Mouse (Mus musculus) kidney, adult 8-10 months (tissue): ENCODE results near the gene Zfp280d.
A peak's percentile ranks its signal among the peaks of the same experiment; 100 is the strongest.

Experiments used
- DNase-seq, 2 experiments: peaks; one replicate each; pipeline ENCODE4 v3.0.0; 2022

Gene Zfp280d

DNA sequence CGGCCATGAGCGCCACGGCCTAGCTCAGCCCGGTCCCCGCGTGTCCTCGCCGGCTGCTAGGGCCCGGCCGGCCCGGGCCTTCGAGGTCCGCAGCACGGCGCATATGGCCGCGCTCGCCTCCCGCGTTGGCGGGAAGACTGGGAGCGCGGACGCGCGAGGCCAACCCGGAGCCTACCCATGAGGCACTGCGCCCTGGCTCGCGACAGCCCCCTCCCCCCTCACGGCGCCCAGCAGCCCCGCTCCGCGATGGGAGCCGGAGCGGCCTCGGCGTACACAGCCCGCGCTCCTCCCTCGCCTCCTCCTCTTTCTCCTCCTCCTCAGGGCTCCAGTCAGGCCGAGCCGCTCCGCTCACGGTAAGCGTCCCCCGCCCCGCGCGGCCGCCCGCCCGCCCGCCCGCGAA is at the start of gene Zfp280d:
Gene Zfp280d (plus strand): TSS at position 184 of the 400 bp plus-strand sequence.
- DNase-seq: peak; percentile 90 to 93

DNA sequence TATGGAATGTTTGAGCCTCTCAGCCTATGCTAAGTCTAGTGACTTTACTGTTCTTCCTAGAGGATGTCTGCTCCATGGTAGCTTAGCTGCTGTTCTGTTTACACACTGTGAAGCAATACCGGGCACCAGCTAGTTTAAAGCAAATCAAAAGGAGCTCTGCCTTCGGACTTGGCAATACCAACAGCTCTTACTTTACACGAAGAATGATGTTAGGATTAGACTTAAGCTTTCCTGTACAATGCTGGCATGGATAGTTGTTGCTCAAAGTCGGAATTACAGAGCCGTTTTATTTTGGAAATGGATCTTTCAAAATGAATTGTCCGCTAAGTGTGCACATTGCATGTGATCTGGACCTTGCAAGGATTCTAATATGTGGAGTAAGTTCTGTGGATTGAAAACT is 48.1 kb upstream of the Zfp280d start:
- DNase-seq: no peak

DNA sequence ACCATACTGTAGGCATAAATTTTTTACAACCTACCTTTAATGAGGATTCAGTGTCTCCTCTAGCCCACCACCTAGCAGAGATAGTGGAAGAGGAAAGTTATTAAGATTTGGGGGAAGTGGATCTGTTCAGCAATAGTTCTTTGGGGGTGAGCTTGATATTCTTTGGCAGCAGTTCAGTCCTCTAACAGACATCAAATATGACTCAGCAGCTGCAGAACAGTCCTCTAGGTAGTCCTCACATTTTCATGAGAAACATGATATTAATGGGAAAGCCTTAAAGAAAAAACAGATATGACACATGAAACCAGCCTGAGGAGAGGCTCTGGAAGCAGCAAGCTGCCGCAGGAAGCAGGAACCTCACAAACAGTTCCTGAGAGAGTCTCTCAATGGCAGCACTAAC is 22.0 kb upstream of the Zfp280d start:
- DNase-seq: no peak

DNA sequence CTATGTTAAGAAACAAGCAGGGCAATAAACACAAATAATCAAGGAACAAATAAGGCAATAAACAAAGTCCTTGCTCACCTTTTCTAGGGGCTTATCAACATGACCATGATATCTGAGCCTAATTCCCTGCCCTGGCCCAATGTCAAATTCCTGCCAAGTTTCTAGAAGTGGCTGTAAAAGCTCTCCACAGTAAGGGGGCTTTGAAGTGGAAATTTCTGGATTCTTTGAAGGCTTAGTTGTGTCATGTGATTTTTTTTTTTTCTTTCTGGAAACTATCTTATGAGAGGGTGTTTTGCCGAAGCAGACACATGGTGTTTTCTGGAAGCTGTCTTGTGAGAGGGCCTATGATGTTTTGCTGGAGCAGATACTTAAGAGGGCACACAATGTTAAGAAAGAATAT is 19.4 kb upstream of the Zfp280d start:
- DNase-seq: no peak

DNA sequence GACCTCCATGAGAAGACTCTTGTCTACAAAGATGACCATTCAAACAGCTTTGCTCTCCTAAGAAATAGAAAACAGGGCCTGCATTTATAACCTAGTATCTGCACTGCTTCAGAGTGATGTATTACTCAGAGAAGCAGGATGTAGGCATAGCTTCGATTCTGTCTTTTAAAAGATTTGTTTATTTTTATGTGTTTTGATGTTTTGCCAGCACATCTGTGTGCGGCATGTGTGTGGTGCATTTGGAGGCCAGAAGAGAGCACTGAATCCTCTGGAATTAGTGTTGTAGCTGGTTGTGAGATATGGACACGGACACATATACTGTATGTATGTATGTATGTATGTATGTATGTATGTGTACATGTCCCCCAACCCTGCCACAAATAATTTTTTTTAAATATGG is 18.0 kb upstream of the Zfp280d start:
- no peak for DNase-seq

DNA sequence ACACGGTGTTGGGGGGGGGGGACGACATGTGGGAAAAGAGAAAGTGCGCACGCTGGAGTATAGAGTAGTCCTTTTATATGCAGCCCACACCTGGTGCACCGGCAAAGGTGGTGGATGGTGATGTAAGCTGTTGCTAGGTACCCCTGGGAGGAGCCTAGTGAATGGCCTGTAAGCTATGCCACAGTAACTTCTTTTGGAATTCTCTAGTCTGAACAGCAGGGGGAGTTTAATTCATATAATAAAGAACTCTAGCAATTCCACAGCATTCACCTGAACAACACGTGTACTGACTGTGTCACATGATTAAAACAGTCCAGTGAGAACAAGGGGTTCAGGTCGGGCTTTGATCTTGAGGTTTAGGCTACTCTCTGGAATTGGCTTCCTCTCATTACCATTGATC is 14.3 kb upstream of the Zfp280d start:
- DNase-seq: peak; percentile 37 to 58

DNA sequence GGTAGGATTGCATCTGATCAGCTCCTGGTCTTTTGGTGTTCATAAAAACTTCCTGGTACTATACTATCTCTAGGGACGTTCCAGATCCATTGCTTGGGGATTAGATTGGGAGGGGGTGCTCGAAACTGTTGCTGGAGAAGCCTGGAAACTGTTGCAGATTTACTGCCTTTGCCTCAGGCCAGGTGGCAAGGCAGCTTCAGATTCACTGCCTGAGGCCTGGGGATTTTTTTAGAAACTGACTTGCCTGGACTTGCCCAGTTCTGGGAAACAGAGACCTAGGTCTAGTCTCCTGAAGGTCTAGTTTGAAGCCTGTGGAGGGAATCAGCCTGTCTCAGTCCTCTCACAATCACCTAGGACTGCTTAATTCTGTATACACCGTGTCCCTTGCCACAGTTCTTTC is 9.8 kb upstream of the Zfp280d start:
- DNase-seq: no peak

DNA sequence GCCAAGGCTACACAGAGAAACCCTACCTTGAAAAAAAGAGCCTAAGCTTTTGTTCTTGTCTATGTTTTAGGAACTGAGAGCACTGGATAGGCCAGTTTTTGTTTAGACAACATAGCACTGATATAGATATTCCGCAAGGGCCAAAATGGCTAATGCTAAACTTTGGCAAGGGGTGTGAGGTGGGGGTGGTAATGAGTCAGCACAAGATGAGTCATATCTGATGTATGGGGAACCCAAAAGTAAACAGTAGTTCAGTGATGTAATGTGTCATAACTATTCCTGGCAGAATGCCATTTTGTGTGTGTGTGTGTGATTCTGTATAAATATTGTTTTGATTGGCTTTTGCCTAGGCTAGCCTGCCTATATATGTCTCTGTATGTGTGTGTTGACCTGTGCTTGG is 4.5 kb upstream of the Zfp280d start:
- no peak for DNase-seq

DNA sequence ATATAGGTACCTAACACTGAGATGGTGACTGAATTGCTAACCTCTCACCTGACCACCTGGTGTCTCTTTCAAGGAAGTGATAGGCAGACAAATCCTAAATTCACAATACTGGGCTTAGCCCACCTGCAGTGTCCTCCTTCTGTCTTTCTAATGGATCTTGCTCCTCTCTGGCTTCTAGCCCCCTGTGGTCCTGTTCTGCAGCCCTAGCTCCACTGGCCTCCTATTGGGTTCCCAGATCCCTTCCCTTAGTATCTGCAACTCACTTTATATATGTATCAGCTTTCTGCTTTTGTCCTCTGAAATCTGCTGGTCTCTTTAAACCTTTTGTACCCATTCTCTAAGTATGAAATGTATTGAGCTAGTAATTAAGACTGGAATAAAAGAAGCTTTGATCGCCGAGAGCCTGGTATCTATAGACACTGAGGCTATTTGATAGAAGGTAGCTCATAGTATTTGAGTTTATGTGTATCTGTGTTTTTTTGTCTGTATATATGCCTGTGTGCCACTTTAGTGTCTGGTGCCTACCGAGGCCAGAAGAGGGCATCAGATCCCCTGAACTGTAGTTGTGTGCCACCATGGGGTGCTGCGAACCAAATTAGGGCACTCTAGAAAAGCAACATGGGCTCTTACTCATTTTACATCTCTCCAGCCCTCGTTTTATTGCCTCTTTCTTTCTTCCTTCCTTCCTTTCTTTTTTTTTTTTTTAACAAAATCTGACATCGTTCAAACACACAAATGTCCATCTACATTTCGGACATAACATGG is 832 bp upstream of the Zfp280d start:
- no peak for DNase-seq

DNA sequence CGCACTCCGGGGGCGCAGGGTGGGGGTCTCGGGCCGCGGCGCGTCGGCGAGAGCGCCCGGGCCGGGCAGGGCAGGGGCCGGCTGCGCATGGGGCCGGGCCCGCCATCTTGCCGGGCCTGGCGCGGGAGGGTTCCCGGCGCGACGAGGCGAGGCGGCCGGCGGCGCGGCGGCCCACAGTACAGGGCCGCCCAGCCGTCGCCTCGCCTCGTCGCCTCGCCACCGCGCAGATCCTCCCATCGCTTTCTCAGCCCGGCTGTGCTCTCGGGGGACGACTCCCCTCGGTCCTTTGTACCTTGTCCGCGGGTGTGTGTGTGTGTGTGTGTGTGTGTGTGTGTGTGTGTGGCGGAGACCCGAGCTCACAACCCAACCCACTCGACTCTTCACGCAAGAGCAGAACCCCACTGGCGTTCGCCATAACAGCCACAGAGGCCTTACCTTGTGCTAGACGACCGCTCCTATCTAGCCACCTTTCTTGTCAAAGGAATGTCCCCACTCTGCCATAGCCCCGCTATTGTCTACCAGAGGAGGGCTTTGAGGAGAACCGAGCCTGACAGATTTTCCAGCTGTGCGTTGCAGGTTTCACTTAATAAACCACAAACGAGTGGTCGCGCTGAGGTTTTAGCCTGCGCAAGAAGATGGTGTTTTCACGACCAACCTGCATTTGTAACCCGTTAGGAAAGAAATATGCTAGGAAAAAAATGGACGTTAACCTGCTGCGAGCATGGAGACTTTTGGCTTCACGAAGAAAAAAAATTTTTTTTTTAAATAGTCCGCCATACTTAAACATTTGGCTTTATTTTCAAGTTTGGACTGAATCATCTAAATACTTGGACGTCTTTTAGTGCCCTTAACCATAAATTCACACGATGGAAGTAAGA is 680 bp downstream of the Zfp280d start:
- peak; percentile 23 to 41 for DNase-seq

DNA sequence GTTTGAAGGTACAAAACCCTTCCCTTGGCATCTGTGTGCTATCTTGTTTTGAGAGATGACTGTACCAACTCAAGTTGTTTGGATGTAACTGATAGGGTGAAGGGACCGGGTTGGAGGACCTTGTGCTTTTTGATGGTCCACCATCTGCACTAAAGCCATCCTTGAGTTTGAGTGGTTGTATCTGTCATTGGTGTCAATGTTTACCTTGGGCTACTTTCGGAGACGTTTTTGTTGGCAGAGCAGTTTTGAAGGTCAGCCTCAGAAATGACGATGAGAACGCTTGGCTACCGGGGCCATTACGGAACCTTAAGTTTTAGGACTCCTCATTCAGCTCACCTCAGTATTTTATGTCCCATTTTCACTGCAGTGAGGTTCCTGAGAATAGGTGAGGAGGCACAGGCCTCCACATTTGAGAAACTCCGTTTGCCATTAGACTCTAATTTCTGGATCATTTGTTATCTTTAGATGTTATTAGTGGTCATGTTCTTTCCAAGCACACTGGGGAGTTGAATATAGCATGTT is 1.4 kb downstream of the Zfp280d start:
- DNase-seq: peak in 1 of 2 experiments; percentile 17

DNA sequence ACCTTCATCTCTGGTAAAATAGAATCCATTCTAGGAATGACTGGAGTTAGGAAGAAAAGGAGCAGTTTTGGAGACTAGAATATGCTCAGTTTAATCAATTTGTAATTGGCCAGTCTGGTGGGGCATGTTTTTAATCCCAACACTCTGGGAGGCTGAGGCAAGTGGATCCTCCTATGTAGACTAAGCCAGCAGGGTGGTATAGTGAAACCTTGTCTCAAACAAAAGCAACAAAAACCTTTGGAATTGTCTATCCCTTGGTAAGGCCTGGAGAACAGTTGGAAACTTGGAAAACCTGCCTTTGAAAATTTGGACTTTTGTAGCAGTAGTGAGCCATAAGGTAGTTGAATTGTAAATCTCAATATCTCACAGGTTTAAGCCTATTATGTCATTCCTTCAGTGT is 2.3 kb downstream of the Zfp280d start:
- no peak for DNase-seq

DNA sequence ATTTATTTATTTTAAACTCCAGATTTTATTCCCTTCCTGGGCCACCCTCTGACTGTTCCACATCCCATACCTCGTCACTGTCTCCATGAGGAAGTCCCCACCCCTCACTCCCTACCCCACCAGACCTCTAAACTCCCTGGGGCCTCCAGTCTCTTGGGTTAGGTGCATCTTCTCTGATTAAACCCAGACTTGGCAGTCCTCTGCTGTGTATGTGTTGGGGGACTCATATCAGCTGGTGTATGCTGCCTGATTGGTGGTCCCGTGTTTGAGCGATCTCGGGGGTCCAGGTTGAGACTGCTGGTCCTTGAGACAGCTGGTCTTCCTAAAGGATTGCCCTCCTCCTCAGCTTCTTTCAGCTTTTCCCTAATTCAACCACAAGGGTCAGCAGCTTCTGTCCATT is 5.3 kb downstream of the Zfp280d start:
- no peak for DNase-seq

DNA sequence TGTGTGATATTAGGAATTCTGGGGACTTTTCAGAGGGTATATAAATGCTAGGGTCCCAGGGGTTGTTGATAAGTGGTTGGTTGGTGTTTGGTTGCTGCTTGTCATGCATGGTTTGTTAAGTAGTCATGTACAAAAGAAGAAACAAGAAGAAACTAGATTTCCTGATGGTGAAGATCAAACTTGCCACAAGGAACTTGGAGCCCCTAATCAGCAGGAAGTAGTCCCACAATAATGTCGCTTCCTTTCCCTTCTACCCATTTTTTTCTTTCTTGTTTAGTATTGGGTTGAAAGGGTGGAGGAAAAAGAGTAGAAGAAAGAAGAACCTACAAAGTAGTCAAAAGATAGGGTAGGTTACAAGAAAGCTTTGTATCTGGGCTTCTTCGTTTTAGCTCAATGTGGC is 13.0 kb downstream of the Zfp280d start:
- DNase-seq: no peak

DNA sequence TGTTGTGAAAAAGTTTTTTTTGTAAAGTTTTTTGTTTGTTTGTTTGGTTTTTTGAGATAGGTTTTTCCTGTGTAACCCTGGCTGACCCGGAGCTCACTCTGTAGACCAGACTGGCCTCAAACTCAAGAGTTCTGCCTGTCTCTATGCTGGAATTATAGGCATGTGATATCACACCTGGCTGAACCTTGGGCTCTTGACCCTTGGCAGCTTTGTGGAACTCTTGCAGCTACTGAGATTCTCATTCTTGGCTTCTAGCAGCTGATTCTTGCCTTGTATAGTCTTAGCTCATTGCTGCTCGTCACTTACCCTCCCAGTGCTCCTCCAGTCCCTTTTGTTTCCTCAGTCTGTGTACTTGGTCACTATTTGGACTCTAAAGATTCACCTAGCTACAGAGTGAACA is 13.6 kb downstream of the Zfp280d start:
- DNase-seq: peak; percentile 72 to 76

DNA sequence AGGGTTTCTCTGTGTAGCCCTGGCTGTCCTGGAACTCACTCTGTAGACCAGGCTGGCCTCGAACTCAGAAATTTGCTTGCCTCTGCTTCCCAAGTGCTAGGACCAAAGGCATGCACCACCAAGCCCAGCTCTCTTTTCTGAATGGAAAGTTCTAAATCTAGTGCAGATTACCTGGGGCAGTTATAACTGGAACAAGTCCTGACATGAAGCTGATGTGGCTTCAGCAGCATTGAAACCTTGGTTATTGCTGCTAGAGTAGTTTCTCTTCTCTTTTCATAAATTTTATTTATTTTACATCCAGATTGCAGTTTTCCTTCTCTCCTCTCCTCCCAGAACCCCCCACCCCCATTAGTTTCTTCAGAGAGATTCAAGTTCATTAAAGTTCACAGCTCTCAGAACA is 14.4 kb downstream of the Zfp280d start:
- no peak for DNase-seq

DNA sequence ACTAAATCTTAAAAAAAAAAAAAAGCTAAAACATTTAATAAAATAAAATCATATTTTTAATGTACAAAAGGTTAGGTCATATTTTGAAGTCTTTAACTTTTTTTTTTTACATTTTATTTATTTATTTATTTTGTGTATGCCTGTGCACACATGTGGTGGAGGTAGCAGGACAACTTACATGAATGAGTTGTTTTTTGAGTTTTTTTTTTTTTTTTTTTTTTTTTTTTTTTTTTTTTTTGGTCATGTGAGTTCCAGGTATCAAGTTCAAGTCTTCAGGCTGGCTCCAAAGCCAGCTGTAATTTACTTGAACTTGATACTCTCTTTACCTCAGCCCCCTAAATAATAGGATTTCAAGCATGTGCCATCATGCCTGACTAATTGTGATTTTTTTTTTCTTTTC is 19.4 kb downstream of the Zfp280d start:
- DNase-seq: no peak

DNA sequence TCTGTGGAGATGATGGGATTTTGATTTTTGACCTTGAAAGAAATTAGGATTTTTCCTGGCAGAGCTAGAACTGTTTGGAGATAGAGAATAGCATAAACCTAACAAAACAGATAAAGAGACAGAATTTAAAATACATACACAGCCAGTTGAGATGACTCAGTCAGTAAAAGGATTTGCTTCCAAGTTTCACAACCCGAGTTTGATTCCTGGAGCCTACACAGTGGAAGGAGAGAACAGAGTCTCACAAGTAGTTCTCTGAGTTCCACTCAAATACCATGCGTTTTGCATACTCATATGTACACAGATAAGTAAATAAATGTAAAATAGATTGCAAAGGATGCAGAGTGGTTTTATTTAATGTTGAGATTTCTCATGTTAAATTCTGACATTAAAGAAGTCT is 35.1 kb downstream of the Zfp280d start:
- no peak for DNase-seq

DNA sequence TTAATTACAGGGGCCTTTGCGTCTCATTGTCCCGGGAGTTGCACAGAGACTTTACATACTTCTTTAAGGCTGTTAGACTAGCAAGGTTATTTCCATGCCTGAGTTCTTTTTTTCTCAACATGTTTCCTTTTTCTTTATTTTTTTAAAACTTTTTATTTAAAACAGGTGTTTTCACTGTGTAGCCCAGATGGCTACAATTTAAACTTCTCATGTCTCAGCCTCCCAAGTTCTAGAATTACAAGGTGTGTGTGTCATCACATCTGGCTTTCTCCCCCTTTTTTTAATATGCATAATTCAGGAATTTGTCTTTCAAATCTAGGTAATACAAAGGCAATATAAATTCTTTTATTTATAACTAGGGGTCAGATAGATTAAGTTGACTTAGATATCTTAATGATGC is 58.6 kb downstream of the Zfp280d start:
- DNase-seq: no peak

DNA sequence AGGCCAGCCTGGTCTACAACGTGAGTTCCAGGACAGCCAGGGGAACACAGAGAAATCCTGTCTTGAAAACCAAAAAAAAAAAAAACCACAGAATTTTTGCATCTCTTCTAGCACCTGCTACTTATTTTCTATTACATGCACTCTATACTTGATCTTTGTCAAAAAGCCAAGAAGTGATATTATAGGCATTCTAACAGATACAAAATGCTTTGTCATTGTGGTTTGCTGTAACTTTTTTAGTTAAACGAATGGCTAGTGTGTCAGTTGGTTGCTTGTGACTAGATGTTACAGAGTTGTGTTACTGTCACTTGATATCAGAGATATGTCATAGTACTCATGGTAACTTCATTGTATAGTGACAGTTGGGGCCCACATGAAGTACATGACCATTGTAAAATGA is 61.4 kb downstream of the Zfp280d start:
- DNase-seq: no peak

DNA sequence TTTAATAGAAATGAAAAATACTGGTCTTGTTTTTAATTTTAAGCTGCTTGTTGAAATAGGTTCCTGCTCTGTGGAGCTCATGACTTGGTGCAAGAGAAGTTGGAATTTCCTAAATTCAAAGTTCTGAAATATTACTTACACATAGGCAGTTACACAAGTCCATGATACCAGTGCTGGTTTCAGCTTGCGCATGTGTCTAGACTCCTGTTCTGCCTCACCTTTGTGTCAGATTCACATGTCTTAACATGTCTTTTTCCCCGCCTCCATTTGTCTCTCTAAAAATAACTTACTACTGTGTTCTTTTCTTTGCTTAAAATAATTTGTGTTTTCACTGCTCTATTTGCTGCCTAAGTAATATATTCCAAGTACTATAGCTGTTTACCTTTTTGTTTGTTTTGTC is 64.5 kb downstream of the Zfp280d start:
- DNase-seq: no peak

DNA sequence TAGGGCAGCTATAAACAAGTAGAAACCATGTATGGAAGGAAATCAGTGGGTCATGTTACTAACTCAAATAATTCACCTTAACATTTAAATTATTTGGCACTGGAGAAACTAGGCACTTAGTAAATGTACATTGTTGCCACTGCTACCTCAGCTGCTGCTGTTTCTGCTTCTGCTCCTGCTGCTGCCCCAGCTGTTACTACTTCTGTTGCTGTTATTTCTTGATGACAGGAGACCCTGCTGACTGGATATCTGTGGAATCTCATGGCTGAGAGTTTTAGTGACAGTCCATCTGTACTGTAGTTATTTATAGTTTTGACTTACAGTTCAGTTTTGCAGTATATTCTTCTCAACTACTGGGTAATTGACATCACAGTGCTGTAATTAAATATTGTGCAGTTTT is 69.2 kb downstream of the Zfp280d start:
- no peak for DNase-seq

DNA sequence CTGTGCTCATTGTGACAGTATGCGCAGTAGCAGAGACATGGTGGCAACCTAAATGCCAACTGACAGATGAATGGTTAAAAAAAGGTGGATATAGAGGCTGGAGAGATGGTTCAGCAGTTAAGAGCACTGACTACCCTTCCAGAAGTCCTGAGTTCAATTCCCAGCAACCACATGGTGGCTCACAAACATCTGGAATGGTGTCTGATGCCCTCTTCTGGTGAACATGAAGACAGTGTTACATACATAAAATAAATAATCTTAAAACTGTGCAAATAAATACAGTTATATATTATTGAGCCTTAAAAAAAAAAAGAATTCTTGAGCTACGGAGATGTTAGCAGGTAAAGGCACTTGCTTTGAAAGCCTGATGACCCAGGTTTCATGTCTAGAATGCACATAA is 97.7 kb downstream of the Zfp280d start:
- DNase-seq: no peak

DNA sequence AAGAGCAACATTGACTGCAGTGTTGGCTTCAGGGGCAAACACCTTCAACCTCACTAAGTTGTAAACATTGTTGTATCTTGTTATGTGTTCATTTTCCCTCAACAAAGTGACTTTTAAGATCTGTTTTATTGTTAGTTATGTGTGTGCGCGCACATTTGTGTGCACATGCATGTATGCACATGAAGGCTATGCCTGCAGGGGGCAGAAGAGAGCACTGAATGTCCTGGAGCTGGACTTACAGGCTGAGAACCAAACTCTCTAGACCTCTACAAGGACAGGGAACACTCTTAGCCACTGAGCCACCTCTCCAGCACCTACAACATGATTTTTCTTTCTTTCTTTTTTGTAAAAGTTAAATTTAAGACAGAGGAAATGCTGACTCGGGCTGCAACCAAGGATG is 99.4 kb downstream of the Zfp280d start:
- peak in 1 of 2 experiments; percentile 10 for DNase-seq
